Mouse (Mus musculus) MEL (cell line): ENCODE measurements at regions not wholly inside any gene's neighbourhood (a gene's known extent, or its start where the extent isn't known, plus 50 kb on each side); places are given as distances from the start of the nearest gene placed in this dataset.

ENCODE experiments used
- DNase-seq: peaks from one replicate; pipeline ENCODE4 v3.0.0; 2011; ENCODE audit warnings: low read depth, low spot score
- H3K27ac ChIP-seq: 2 replicates; pipeline ENCODE4 v1.5.1; 2012; ENCODE audit warnings: low read depth, mild to moderate bottlenecking, control low read depth, low read length, moderate library complexity; ENCODE audit not compliant: control insufficient read depth
- H3K27me3 ChIP-seq, 2 experiments: fragments of 150-350 bp in 1 of 2; sonication (generic) in 1 of 2; 2 replicates each; pipeline ENCODE4 v1.6.1; 2012; ENCODE audit warnings: low read length in 2 of 2, mild to moderate bottlenecking in 2 of 2, improper control_type of control experiment in 1 of 2, moderate library complexity in 1 of 2; ENCODE audit not compliant: insufficient read depth in 2 of 2, control insufficient read depth in 1 of 2
- H3K36me3 ChIP-seq, 2 experiments: 2 replicates each; pipeline ENCODE4 v1.6.1; 2012 to 2014; ENCODE audit warnings: low read length in 2 of 2, improper control_type of control experiment in 1 of 2, inconsistent platforms in 1 of 2, mild to moderate bottlenecking in 1 of 2; ENCODE audit not compliant: insufficient read depth in 2 of 2, control insufficient read depth in 1 of 2
- H3K4me1 ChIP-seq, 2 experiments: fragments of 150-350 bp in 1 of 2; sonication (generic) in 1 of 2; 2 replicates each; pipeline ENCODE4 v1.6.1; 2012; ENCODE audit warnings: low read length in 2 of 2, improper control_type of control experiment in 1 of 2, mild to moderate bottlenecking in 1 of 2; ENCODE audit not compliant: insufficient read depth in 2 of 2, control insufficient read depth in 1 of 2
- H3K4me3 ChIP-seq, 2 experiments: fragments of 150-350 bp in 1 of 2; sonication (generic) in 1 of 2; 2 replicates each; pipeline ENCODE4 v1.5.1; 2012; ENCODE audit warnings: low read depth in 2 of 2, low read length in 2 of 2, mild to moderate bottlenecking in 2 of 2, moderate library complexity in 2 of 2, control low read depth in 1 of 2, improper control_type of control experiment in 1 of 2; ENCODE audit not compliant: control insufficient read depth in 1 of 2, insufficient read depth in 1 of 2
- H3K79me2 ChIP-seq: 2 replicates; pipeline ENCODE4 v1.6.1; 2012; ENCODE audit warnings: mild to moderate bottlenecking, low read length, moderate library complexity; ENCODE audit not compliant: control insufficient read depth, poor library complexity, insufficient read depth
- H3K9ac ChIP-seq: 2 replicates; pipeline ENCODE4 v1.6.1; 2012; ENCODE audit warnings: low read depth, mild to moderate bottlenecking, control low read depth, low read length, moderate library complexity; ENCODE audit not compliant: control insufficient read depth, poor library complexity, severe bottlenecking
- H3K9me3 ChIP-seq: fragments of 150-350 bp; sonication (generic); replicated peaks from 2 replicates; pipeline ENCODE4 v1.6.1; 2012; ENCODE audit warnings: mild to moderate bottlenecking, low read length, improper control_type of control experiment, moderate library complexity; ENCODE audit not compliant: insufficient read depth
- BHLHE40 ChIP-seq: IDR thresholded peaks from 2 replicates; pipeline ENCODE4 v1.6.1; 2012; ENCODE audit warnings: low read depth, mild to moderate bottlenecking, inconsistent platforms, low read length, improper control_type of control experiment, borderline replicate concordance
- CTCF ChIP-seq, 3 experiments: IDR thresholded peaks in 2 of 3; conservative IDR thresholded peaks in 1 of 3; 2 replicates each; pipeline ENCODE4 v1.5.1; 2011 to 2012; ENCODE audit warnings: low read length in 3 of 3, low read depth in 2 of 3, mild to moderate bottlenecking in 2 of 3, improper control_type of control experiment in 1 of 3, inconsistent platforms in 1 of 3, mixed read lengths in 1 of 3, moderate library complexity in 1 of 3; ENCODE audit not compliant: control insufficient read depth in 1 of 3, insufficient read depth in 1 of 3, poor library complexity in 1 of 3, severe bottlenecking in 1 of 3
- E2F4 ChIP-seq: IDR thresholded peaks from 2 replicates; pipeline ENCODE4 v1.6.1; 2011; ENCODE audit warnings: low read depth, low read length, improper control_type of control experiment, borderline replicate concordance
- ELF1 ChIP-seq: IDR thresholded peaks from 2 replicates; pipeline ENCODE4 v1.6.1; 2014; ENCODE audit warnings: low read depth, mild to moderate bottlenecking, inconsistent platforms, low read length, improper control_type of control experiment, moderate library complexity
- GATA1 ChIP-seq: IDR thresholded peaks from 2 replicates; pipeline ENCODE4 v1.6.1; 2011; ENCODE audit warnings: low read depth, low read length, improper control_type of control experiment
- JUND ChIP-seq: IDR thresholded peaks from 2 replicates; pipeline ENCODE4 v1.6.1; 2011; ENCODE audit warnings: low read depth, mild to moderate bottlenecking, improper control_type of control experiment, low read length
- MAX ChIP-seq: IDR thresholded peaks from 2 replicates; pipeline ENCODE4 v1.6.1; 2011; ENCODE audit warnings: low read length, improper control_type of control experiment
- MAZ ChIP-seq: IDR thresholded peaks from 2 replicates; pipeline ENCODE4 v1.6.1; 2012; ENCODE audit warnings: low read depth, mild to moderate bottlenecking, inconsistent platforms, low read length, improper control_type of control experiment
- MEF2A ChIP-seq: IDR thresholded peaks from 2 replicates; pipeline ENCODE4 v1.6.1; 2014; ENCODE audit warnings: low read depth, mild to moderate bottlenecking, inconsistent platforms, low read length, improper control_type of control experiment; ENCODE audit not compliant: poor library complexity, insufficient replicate concordance, severe bottlenecking; ENCODE audit errors: extremely low read depth
- MYB ChIP-seq: IDR thresholded peaks from 2 replicates; pipeline ENCODE4 v1.6.1; 2011; ENCODE audit warnings: mild to moderate bottlenecking, low read depth, low read length, improper control_type of control experiment
- MYC ChIP-seq: IDR thresholded peaks from 2 replicates; pipeline ENCODE4 v1.6.1; 2011; ENCODE audit warnings: low read depth, mild to moderate bottlenecking, low read length, improper control_type of control experiment, moderate library complexity
- NELFE ChIP-seq: IDR thresholded peaks from 2 replicates; pipeline ENCODE4 v1.6.1; 2011; ENCODE audit warnings: low read depth, low read length, improper control_type of control experiment
- NRF1 ChIP-seq: IDR thresholded peaks from 2 replicates; pipeline ENCODE4 v1.6.1; 2014; ENCODE audit warnings: low read depth, mild to moderate bottlenecking, inconsistent platforms, low read length, improper control_type of control experiment, moderate library complexity; ENCODE audit not compliant: poor library complexity, insufficient read depth, severe bottlenecking
- POLR2A ChIP-seq, 2 experiments: IDR thresholded peaks; 2 replicates each; pipeline ENCODE4 v1.6.1; 2011 to 2012; ENCODE audit warnings: low read length in 2 of 2, mild to moderate bottlenecking in 2 of 2, control low read depth in 1 of 2, improper control_type of control experiment in 1 of 2, low read depth in 1 of 2, moderate library complexity in 1 of 2; ENCODE audit not compliant: control insufficient read depth in 1 of 2, insufficient read depth in 1 of 2, poor library complexity in 1 of 2
- POLR2AphosphoS2 ChIP-seq: IDR thresholded peaks from 2 replicates; pipeline ENCODE4 v1.6.1; 2011; ENCODE audit warnings: low read length, improper control_type of control experiment
- RCOR1 ChIP-seq: IDR thresholded peaks from 2 replicates; pipeline ENCODE4 v1.6.1; 2012; ENCODE audit warnings: low read depth, mild to moderate bottlenecking, inconsistent platforms, low read length, improper control_type of control experiment
- SIN3A ChIP-seq: IDR thresholded peaks from 2 replicates; pipeline ENCODE4 v1.6.1; 2012; ENCODE audit warnings: low read length, improper control_type of control experiment, inconsistent platforms
- USF2 ChIP-seq, 2 experiments: IDR thresholded peaks; 2 replicates each; pipeline ENCODE4 v1.6.1; 2011 to 2012; ENCODE audit warnings: improper control_type of control experiment in 2 of 2, low read length in 2 of 2, borderline replicate concordance in 1 of 2, inconsistent platforms in 1 of 2, low read depth in 1 of 2, mild to moderate bottlenecking in 1 of 2; ENCODE audit not compliant: insufficient read depth in 1 of 2
- ZC3H11A ChIP-seq: IDR thresholded peaks from 2 replicates; pipeline ENCODE4 v1.6.1; 2012; ENCODE audit warnings: low read depth, mild to moderate bottlenecking, inconsistent platforms, low read length, improper control_type of control experiment
- ZMIZ1 ChIP-seq: IDR thresholded peaks from 2 replicates; pipeline ENCODE4 v1.6.1; 2012; ENCODE audit warnings: low read depth, mild to moderate bottlenecking, inconsistent platforms, low read length, improper control_type of control experiment, moderate library complexity
- ZNF384 ChIP-seq: IDR thresholded peaks from 2 replicates; pipeline ENCODE4 v1.6.1; 2012; ENCODE audit warnings: low read depth, mild to moderate bottlenecking, inconsistent platforms, low read length, improper control_type of control experiment

GRCm38 (mm10) chr9:89532435-89532834 lies 90.5 kb downstream of the Minar1 start:
- DNase-seq = no peak
- no peak overlapping the region for H3K4me3 ChIP-seq
- no peak for TF ChIP-seq JUND
- no peak for TF ChIP-seq MAX
- no peak for TF ChIP-seq POLR2AphosphoS2
- no peak for TF ChIP-seq ELF1
- no peak for TF ChIP-seq MYC
- TF ChIP-seq MAZ = no peak
- TF ChIP-seq NRF1 = no peak
- TF ChIP-seq RCOR1 = no peak
- TF ChIP-seq CTCF (IDR thresholded peaks at IDR 0.05 in 2 of 3, conservative IDR thresholded peaks at IDR 0.05 in 1 of 3; ENCODE audit: control insufficient read depth in 1 of 3, insufficient read depth in 1 of 3, low read depth in 2 of 3, low read length in 3 of 3, poor library complexity in 1 of 3, severe bottlenecking in 1 of 3) = no peak
- no peak for TF ChIP-seq ZNF384
- no peak for TF ChIP-seq USF2 (IDR thresholded peaks at IDR 0.05; ENCODE audit: borderline replicate concordance in 1 of 2, insufficient read depth in 1 of 2, low read depth in 1 of 2, low read length in 2 of 2)
- no peak for TF ChIP-seq GATA1
- TF ChIP-seq SIN3A = no peak
- TF ChIP-seq ZC3H11A = no peak
- TF ChIP-seq NELFE = no peak
- no peak for TF ChIP-seq POLR2A (IDR thresholded peaks at IDR 0.05; ENCODE audit: control insufficient read depth in 1 of 2, insufficient read depth in 1 of 2, low read depth in 1 of 2, low read length in 2 of 2, poor library complexity in 1 of 2)
- TF ChIP-seq E2F4 = no peak
- no peak for TF ChIP-seq MYB
- TF ChIP-seq, all 39 proteins: peak for 0
- H3K9me3 ChIP-seq = no peaks in the 10 kb centered on the region
- no peaks in the 10 kb centered on the region for H3K27me3 ChIP-seq
- H3K27ac ChIP-seq = no peak overlapping the region
- no peaks in the 10 kb centered on the region for H3K36me3 ChIP-seq
- H3K79me2 ChIP-seq = no peaks in the 10 kb centered on the region
- H3K4me1 ChIP-seq = no peaks in the 10 kb centered on the region
- H3K9ac ChIP-seq = no peak overlapping the region

- Histone ChIP-seq H3K4me1 (no peaks in the 10 kb centered on the region), H3K36me3 (no peaks in the 10 kb centered on the region), H3K79me2 (no peaks in the 10 kb centered on the region), H3K9ac (no peak overlapping the region), H3K27ac (no peak overlapping the region), H3K4me3 (no peak overlapping the region), H3K9me3 (no peaks in the 10 kb centered on the region), H3K27me3 (no peaks in the 10 kb centered on the region)
- TF ChIP-seq BHLHE40 (no peak), MEF2A (no peak), ZMIZ1 (no peak)
- DNase-seq = no peak
These were observed 98.8 kb downstream of the Minar1 start for GRCm38 (mm10) chr9:89524137-89524536.
